Mouse (Mus musculus) adrenal gland, postnatal 36 days (tissue): Measurements from ENCODE around the gene Plet1. TPM values are rescaled to one million over a fixed set of nuclear protein-coding genes. Genes with fewer than 3 reads are reported as not detected.

Source experiments
- DNase-seq, 2 experiments: peaks; one replicate each; pipeline ENCODE4 v3.0.0; 2021; ENCODE audit warnings: mixed read lengths in 1 of 2
- long read RNA-seq, 2 experiments: library from polyadenylated mRNA; stranded (forward); transcript quantifications; one replicate each; pipeline ENCODE4 v2.0.0; 2021; ENCODE audit warnings: borderline sequencing depth in 2 of 2
- total RNA-seq, 2 experiments: library from RNA; stranded (reverse); gene quantifications; 2 replicates each; pipeline ENCODE4 v1.2.3; 2021

The Plet1 gene
- not detected for total RNA-seq
- long read RNA-seq, experiment 1, result 0 reads
- long read RNA-seq, experiment 2, result 0 reads

GRCm38 (mm10) chr9:50494311-50494710 is at the start of gene Plet1:
TSS of gene Plet1 (plus strand) at chr9:50494525.
- no peak for DNase-seq

- DNase-seq, result peak in 1 of 2 experiments; percentile 34
Measured at GRCm38 (mm10) chr9:50449048-50449447, 45.3 kb upstream of the Plet1 start.

GRCm38 (mm10) chr9:50451456-50452218 is 42.7 kb upstream of the Plet1 start:
- DNase-seq, result no peak

GRCm38 (mm10) chr9:50452303-50452775 is 42.0 kb upstream of the Plet1 start:
- peak; percentile 87 to 91 for DNase-seq

- DNase-seq, result no peak
Measured at GRCm38 (mm10) chr9:50457596-50457995, 36.7 kb upstream of the Plet1 start.

GRCm38 (mm10) chr9:50459537-50459936 is 34.8 kb upstream of the Plet1 start:
- DNase-seq, result no peak

- peak; percentile 79 to 89 for DNase-seq
Measured at GRCm38 (mm10) chr9:50462494-50463204, 31.7 kb upstream of the Plet1 start.

- DNase-seq, result no peak
Measured at GRCm38 (mm10) chr9:50463205-50463508, 31.2 kb upstream of the Plet1 start.

GRCm38 (mm10) chr9:50470377-50471100 is 23.8 kb upstream of the Plet1 start:
- no peak for DNase-seq

GRCm38 (mm10) chr9:50471181-50471901 is 23.0 kb upstream of the Plet1 start:
- DNase-seq, result no peak

GRCm38 (mm10) chr9:50475318-50475717 is 19.0 kb upstream of the Plet1 start:
- DNase-seq, result no peak

- DNase-seq, result no peak
Measured at GRCm38 (mm10) chr9:50475745-50476144, 18.6 kb upstream of the Plet1 start.

GRCm38 (mm10) chr9:50476651-50477050 is 17.7 kb upstream of the Plet1 start:
- no peak for DNase-seq

GRCm38 (mm10) chr9:50477270-50477669 is 17.1 kb upstream of the Plet1 start:
- no peak for DNase-seq

- DNase-seq, result no peak
Measured at GRCm38 (mm10) chr9:50478826-50479225, 15.5 kb upstream of the Plet1 start.

- DNase-seq, result no peak
Measured at GRCm38 (mm10) chr9:50479476-50479875, 14.8 kb upstream of the Plet1 start.

- no peak for DNase-seq
Measured at GRCm38 (mm10) chr9:50482743-50483142, 11.6 kb upstream of the Plet1 start.

- DNase-seq, result no peak
Measured at GRCm38 (mm10) chr9:50485521-50485920, 8.8 kb upstream of the Plet1 start.

- DNase-seq, result no peak
Measured at GRCm38 (mm10) chr9:50490836-50491235, 3.5 kb upstream of the Plet1 start.

- no peak for DNase-seq
Measured at GRCm38 (mm10) chr9:50491531-50492045, 2.7 kb upstream of the Plet1 start.

GRCm38 (mm10) chr9:50493777-50494176 is 548 bp upstream of the Plet1 start:
- DNase-seq, result no peak
